Mouse (Mus musculus): ENCODE results near the gene Bpifb1.

DNA sequence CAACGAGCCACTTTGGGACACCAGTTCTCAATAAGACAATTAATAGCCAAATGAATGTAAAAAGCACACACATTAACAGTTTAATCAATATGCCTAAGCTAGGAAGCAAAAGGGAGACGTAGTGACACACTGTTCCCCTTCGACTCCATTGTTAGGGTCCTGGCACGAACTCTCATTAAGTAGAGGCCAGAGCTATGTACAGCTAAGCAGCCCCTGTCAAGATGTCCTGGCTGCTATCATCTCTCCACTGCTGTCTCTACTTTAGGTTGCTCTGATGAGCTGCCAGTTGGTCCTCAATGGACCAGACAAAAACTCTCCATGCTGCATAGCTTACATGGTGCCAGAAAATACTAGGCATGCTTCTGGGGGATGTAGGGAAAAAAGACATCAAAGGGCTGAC lies 65.2 kb downstream of the Bpifb1 start:
- TF ChIP-seq CTCF (IDR thresholded peaks at IDR 0.05; ENCODE audit: borderline replicate concordance, control insufficient read depth, extremely low read depth, insufficient read depth, low read length, poor library complexity), result no peak
- TF ChIP-seq POLR2A (IDR thresholded peaks at IDR 0.05; ENCODE audit: control insufficient read depth, extremely low read depth, insufficient read depth, low read length, poor library complexity), result no peak

Data from thymus, adult 2 months (tissue).